ENCODE assay signal across 13 mouse cellular contexts in genomic region chr5:38117056-38117455, GRCm38 (mm10). TPM values are rescaled to one million over a fixed set of nuclear protein-coding genes. Genes with fewer than 3 reads are reported as not detected.
DNase-seq lines count a peak whose midpoint lies in the region; ATAC-seq and TF ChIP-seq lines count a peak whose summit lies in the region.
"Had no signal": no experiment of that assay in that cellular context is flagged by ENCODE, and none has a peak within 500 bp of the region (broad histone marks: within the 10 kb centered on the region; RNA-seq: fewer than 3 reads in every experiment).

No protein-coding gene starts in this region.

- TF ChIP-seq CTCF in cortical plate, adult 2 months (IDR thresholded peaks at IDR 0.05; ENCODE audit: extremely low read depth, insufficient read depth, low read length) = no peak

- no peaks in the 10 kb centered on the region for H3K9me3 ChIP-seq in intestine, embryonic 15.5 days
- H3K9me3 ChIP-seq: hindbrain, embryonic 12.5 days had no signal

- peaks cover 4% of the 10 kb centered on the region; the same call in 1 of the 2 replicates for H3K36me3 ChIP-seq in intestine, embryonic 15.5 days

- no peak overlapping the region for H3K4me3 ChIP-seq in cortical plate, adult 2 months (ENCODE audit: insufficient read depth, low read length)
- H3K4me3 ChIP-seq in intestine, embryonic 15.5 days (replicated peaks) = no peak overlapping the region
- H3K4me3 ChIP-seq: erythroblast, embryonic 14.5 days; gastrocnemius, adult 2 months; hindbrain, embryonic 12.5 days had no signal

- TF ChIP-seq POLR2A in cortical plate, adult 2 months (IDR thresholded peaks at IDR 0.05; ENCODE audit: extremely low read depth, insufficient read depth, low read length) = no peak

- intact Hi-C loops in left cerebral cortex, postnatal 14 days (cut with DNase I) = no loop called here
- intact Hi-C loops in heart, postnatal 36 days (cut with DNase I) = no loop called here

- peaks cover 8% of the 10 kb centered on the region for H3K4me1 ChIP-seq in cortical plate, adult 2 months (ENCODE audit: control insufficient read depth, insufficient read depth, low read length)
- H3K4me1 ChIP-seq in intestine, embryonic 15.5 days (replicated peaks) = no peaks in the 10 kb centered on the region; the same call in 1 of the 2 replicates
- H3K4me1 ChIP-seq: hindbrain, embryonic 12.5 days had no signal

- no peaks in the 10 kb centered on the region for H3K27me3 ChIP-seq in intestine, embryonic 15.5 days (replicated peaks)
- H3K27me3 ChIP-seq: hindbrain, embryonic 12.5 days had no signal

- ATAC-seq in intestine, embryonic 15.5 days = peak; percentile 92

- peak; percentile 56 to 69 for DNase-seq in layer of hippocampus, adult 18-20 months (ENCODE audit: low spot score in 2 of 2)
- DNase-seq in layer of hippocampus, postnatal 14 days (ENCODE audit: low spot score in 2 of 2) = no peak
- DNase-seq in left cerebral cortex, postnatal 14 days (ENCODE audit: low spot score in 2 of 2) = peak; percentile 58 to 74
- DNase-seq in adrenal gland, postnatal 25 days = no peak
- no peak for DNase-seq in heart, postnatal 36 days
- no peak for DNase-seq in lung, postnatal 14 days
- DNase-seq: gastrocnemius, adult 2 months; retina, postnatal 1 day had no signal

- WGBS in intestine, embryonic 15.5 days = 70% methylated on average over 1 of the region's 1 CpGs

- peak overlapping the region; percentile 15; the same call in 1 of the 2 replicates for H3K27ac ChIP-seq in cortical plate, adult 2 months (ENCODE audit: insufficient read depth, low read length)
- H3K27ac ChIP-seq in intestine, embryonic 15.5 days = no peak overlapping the region; the same call in 1 of the 2 replicates
- H3K27ac ChIP-seq: gastrocnemius, adult 2 months; hindbrain, embryonic 12.5 days had no signal

- H3K4me2 ChIP-seq in intestine, embryonic 15.5 days (replicated peaks) = no peak overlapping the region
- H3K4me2 ChIP-seq: heart, embryonic 11.5 days; hindbrain, embryonic 12.5 days had no signal

- H3K9ac ChIP-seq in intestine, embryonic 15.5 days = no peak overlapping the region
- H3K9ac ChIP-seq: hindbrain, embryonic 12.5 days had no signal

RNA-seq across cellular contexts. Expression of gene Nsg1, which starts 42.7 kb away (rescaled TPM):
- 100 to 1,000 TPM; 425 to 451 TPM for total RNA-seq in layer of hippocampus, adult 18-20 months (2021)
- total RNA-seq in layer of hippocampus, postnatal 14 days (2021) = 100 to 1,000 TPM; 561 to 567 TPM
- 314 and 320 TPM in 2 replicates for polyA plus RNA-seq in cortical plate, adult 2 months (2012; rRNA removed)
- polyA plus RNA-seq in intestine, embryonic 15.5 days (2015; fragmentation: Nextera tagmentation; extraction: Ambion mirVana) = 59.8 and 62.3 TPM in 2 replicates
- 100 to 1,000 TPM; 562 to 601 TPM for total RNA-seq in left cerebral cortex, postnatal 14 days (2021)
- total RNA-seq in adrenal gland, postnatal 25 days (2021) = 59.3 and 70.9 TPM in 2 replicates
- total RNA-seq in heart, postnatal 36 days (2021) = 1 to 10 TPM; 7.6 to 9.5 TPM
- polyA plus RNA-seq: erythroblast, embryonic 14.5 days had no signal

Comparison
In these comparisons a context has a peak if more than half of its experiments do, and no peak if none do; other contexts are left out.
1. DNase-seq: peak in layer of hippocampus, adult 18-20 months (2 of 2) and left cerebral cortex, postnatal 14 days (2 of 2); none in layer of hippocampus, postnatal 14 days (0 of 2), adrenal gland, postnatal 25 days (single experiment), heart, postnatal 36 days (0 of 2) and lung, postnatal 14 days (single experiment).